Mouse (Mus musculus) subcutaneous adipose tissue, adult 2 months (tissue): ENCODE data around the gene Isyna1. TPM values are rescaled to one million over a fixed set of nuclear protein-coding genes. Genes with fewer than 3 reads are reported as not detected.

ENCODE experiments used
- polyA plus RNA-seq: library from polyadenylated mRNA; depleted of rRNA; stranded (reverse); fragments of >200 nt; gene quantifications from 2 replicates; pipeline ENCODE4 v1.2.3, GENCODE M21; 2012; ENCODE audit warnings: low replicate concordance; rRNA removed

The Isyna1 gene
- polyA plus RNA-seq = 69.7 and 218 TPM in 2 replicates

DNA sequence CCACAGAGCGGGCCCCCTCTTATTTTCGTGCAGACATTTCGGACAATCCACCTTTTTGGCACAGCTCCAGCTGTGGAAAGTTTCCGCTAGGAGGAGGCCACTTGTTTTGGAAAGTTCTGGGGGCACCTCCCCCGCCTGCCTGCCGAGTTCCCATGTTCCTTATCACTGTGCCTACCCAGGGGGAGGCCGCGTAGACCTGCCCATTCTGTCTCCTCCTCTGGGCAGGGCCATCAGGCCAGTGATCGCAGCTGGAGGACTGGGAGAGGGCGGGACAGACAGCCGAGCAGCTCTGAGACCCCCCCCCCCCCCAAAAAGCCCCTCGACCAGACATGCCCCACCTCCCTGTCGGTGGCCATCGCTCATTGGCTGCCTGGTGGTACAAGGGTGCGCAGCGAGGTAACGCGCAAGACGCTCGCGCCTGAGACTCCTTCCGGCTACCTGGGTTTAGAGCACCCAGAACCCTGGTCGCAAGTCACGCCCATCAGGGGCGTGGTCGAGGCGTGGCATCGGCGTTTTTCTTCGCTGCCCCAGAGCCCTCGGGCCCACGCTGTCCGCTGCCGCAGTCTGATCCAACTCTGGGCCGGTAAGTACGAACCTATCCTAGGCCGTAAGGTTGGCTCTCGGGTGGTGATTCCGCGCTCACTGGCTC is at the start of gene Isyna1:
Gene Isyna1 (plus strand): TSS at position 413 of the 649 bp plus-strand sequence.

DNA sequence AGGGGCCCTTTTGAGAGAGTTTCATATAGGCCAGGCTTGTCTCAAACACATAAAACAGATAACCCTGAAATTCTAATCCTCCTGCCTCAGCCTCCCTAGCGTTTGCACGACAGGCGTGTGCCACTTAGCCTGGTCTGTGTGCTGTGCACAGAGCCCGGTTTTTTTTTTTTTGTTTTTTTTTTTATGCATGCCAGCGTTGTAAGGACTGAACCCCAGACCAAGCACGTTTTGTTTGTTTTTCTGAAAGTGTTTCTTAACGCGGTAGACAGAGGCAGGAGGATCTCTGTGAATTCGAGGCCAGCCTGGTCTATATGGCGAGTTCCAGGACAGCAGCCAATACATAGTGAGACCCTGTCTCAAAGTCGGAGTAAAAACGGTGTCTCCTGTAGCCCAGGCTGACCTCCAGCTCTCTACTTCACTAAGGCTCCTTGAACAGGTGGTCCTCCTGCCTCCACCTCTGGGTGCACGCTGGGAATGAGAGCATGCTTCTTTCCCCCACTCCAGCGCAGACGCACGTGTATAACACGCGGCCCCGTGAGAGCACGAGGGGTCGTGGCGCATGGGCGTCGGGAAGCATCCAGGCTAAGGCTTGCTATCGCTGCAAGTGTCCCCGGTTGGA is 14.7 kb downstream of the Isyna1 start, which contains the start of gene Ssbp4:
Gene Ssbp4 (minus strand): TSS at position 124 of the 619 bp plus-strand sequence.

DNA sequence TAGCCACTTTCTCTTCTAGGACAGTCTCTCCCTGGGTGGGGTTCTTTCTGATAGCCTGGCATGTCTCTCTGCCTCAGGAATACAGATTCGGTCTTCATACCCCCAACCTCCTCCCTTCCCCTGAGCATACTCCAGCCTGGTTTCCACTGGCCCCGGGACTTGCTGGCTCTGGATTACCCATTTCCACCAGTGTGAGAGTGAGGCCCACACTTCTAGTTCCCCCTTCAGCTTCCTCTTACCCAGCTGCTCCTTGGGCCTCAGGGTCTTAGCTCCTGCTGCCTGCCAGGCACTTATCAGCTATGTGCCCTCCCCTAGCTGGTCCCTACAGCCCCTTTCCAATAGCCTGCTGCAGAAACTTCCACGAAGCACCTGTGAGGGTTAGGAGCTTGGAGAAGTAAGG is 21.7 kb downstream of the Isyna1 start, which contains the start of gene Lrrc25:
Gene Lrrc25 (plus strand): TSS at position 262 of the 400 bp plus-strand sequence.

DNA sequence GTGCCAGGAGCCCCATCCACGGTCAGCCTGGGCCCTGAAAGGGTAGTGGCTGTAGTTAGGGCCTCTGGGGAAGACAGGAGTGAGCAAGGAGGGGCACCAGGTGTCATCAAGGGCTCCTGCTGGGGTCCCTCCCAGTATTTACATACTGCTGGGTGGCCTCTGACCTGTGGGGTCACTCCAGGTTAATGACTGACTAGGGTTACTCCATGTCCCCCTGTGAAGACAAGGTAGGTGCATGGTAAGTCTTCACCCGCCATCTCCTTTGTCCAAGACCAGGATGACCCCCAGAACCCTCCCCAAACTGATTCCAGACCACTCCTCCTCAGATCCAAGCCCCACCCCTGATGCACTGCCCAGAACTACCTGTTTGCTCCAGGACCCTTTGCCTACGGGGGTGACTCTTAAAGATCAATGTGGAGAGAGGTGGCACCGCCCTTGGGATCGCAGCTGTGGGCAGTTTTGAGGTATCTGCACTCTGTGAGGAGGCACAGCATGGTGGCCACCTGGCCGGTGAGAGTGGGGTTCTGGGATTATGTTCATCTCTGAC is 38.2 kb downstream of the Isyna1 start, which contains the start of gene Gdf15:
Gene Gdf15 (minus strand): TSS at position 111 of the 547 bp plus-strand sequence.

Other genes starting within 250 kb of the Isyna1 start
- gene Upf1, start 241.1 kb upstream of the Isyna1 start, polyA plus RNA-seq = 24.6 and 43.5 TPM in 2 replicates
- 1.2 TPM in 2 replicates for gene Comp, start 220.8 kb upstream of the Isyna1 start, polyA plus RNA-seq
- 13.5 and 36.3 TPM in 2 replicates for gene Crtc1, start 154.8 kb upstream of the Isyna1 start, polyA plus RNA-seq
- 34.4 and 65.1 TPM in 2 replicates for gene Klhl26, start 117.4 kb upstream of the Isyna1 start, polyA plus RNA-seq
- 7.8 TPM in 1 of 2 replicates, not detected in the other for gene Tmem59l, start 107.0 kb upstream of the Isyna1 start, polyA plus RNA-seq
- gene Crlf1, start 101.2 kb upstream of the Isyna1 start, polyA plus RNA-seq = 2.6 and 5.6 TPM in 2 replicates
- gene Rex1bd, start 87.6 kb upstream of the Isyna1 start, polyA plus RNA-seq = 210 and 310 TPM in 2 replicates
- 477 and 704 TPM in 2 replicates for gene Uba52, start 83.6 kb upstream of the Isyna1 start, polyA plus RNA-seq
- gene Fkbp8, start 66.6 kb upstream of the Isyna1 start, polyA plus RNA-seq = 427 and 435 TPM in 2 replicates
- gene Kxd1, start 66.4 kb upstream of the Isyna1 start, polyA plus RNA-seq = 103 and 119 TPM in 2 replicates
- 20.7 and 31.8 TPM in 2 replicates for gene Ell, start 54.9 kb upstream of the Isyna1 start, polyA plus RNA-seq
- gene Ssbp4, start 14.5 kb downstream of the Isyna1 start, polyA plus RNA-seq = 125 and 281 TPM in 2 replicates
- 10.8 and 19.8 TPM in 2 replicates for gene Lrrc25, start 21.8 kb downstream of the Isyna1 start, polyA plus RNA-seq
- gene Gdf15, start 38.1 kb downstream of the Isyna1 start, polyA plus RNA-seq = 1.6 and 3.3 TPM in 2 replicates
- gene Pgpep1, start 66.0 kb downstream of the Isyna1 start, polyA plus RNA-seq = 37.1 and 48.1 TPM in 2 replicates
- 50.4 and 106 TPM in 2 replicates for gene Lsm4, start 78.9 kb downstream of the Isyna1 start, polyA plus RNA-seq
- gene Jund, start 104.6 kb downstream of the Isyna1 start, polyA plus RNA-seq = 135 and 458 TPM in 2 replicates
- gene Iqcn, start 109.1 kb downstream of the Isyna1 start, polyA plus RNA-seq = 0.03 TPM in 1 of 2 replicates, not detected in the other
- 0.13 TPM in 1 of 2 replicates, not detected in the other for gene Gm3336, start 124.2 kb downstream of the Isyna1 start, polyA plus RNA-seq
- 6.5 and 17.1 TPM in 2 replicates for gene Pde4c, start 129.3 kb downstream of the Isyna1 start, polyA plus RNA-seq
- gene Rab3a, start 160.3 kb downstream of the Isyna1 start, polyA plus RNA-seq = 34.5 and 43.4 TPM in 2 replicates
- 89.6 and 146 TPM in 2 replicates for gene Mpv17l2, start 166.6 kb downstream of the Isyna1 start, polyA plus RNA-seq
- 96.1 and 136 TPM in 2 replicates for gene Pik3r2, start 182.3 kb downstream of the Isyna1 start, polyA plus RNA-seq
- 27.3 and 65.9 TPM in 2 replicates for gene Mast3, start 210.7 kb downstream of the Isyna1 start, polyA plus RNA-seq
- 0.57 and 2.5 TPM in 2 replicates for gene Il12rb1, start 214.1 kb downstream of the Isyna1 start, polyA plus RNA-seq
- 24.6 and 56.0 TPM in 2 replicates for gene Arrdc2, start 245.3 kb downstream of the Isyna1 start, polyA plus RNA-seq